Mouse (Mus musculus) MEL (cell line): ENCODE results near the gene Diaph2.

Experiments
- CHD2 ChIP-seq: IDR thresholded peaks from 2 replicates; pipeline ENCODE4 v1.6.1; 2011; ENCODE audit warnings: low read length, improper control_type of control experiment
- CTCF ChIP-seq, 3 experiments: IDR thresholded peaks in 2 of 3; conservative IDR thresholded peaks in 1 of 3; 2 replicates each; pipeline ENCODE4 v1.5.1; 2011 to 2012; ENCODE audit warnings: low read length in 3 of 3, low read depth in 2 of 3, mild to moderate bottlenecking in 2 of 3, improper control_type of control experiment in 1 of 3, inconsistent platforms in 1 of 3, mixed read lengths in 1 of 3, moderate library complexity in 1 of 3; ENCODE audit not compliant: control insufficient read depth in 1 of 3, insufficient read depth in 1 of 3, poor library complexity in 1 of 3, severe bottlenecking in 1 of 3
- EP300 ChIP-seq, 2 experiments: IDR thresholded peaks; 2 replicates each; pipeline ENCODE4 v1.6.1; 2011; ENCODE audit warnings: improper control_type of control experiment in 2 of 2, low read length in 2 of 2, low read depth in 1 of 2, mild to moderate bottlenecking in 1 of 2
- GABPA ChIP-seq: IDR thresholded peaks from 2 replicates; pipeline ENCODE4 v1.6.1; 2012; ENCODE audit warnings: low read depth, mild to moderate bottlenecking, inconsistent platforms, low read length, improper control_type of control experiment, moderate library complexity
- GATA1 ChIP-seq: IDR thresholded peaks from 2 replicates; pipeline ENCODE4 v1.6.1; 2011; ENCODE audit warnings: low read depth, low read length, improper control_type of control experiment
- JUND ChIP-seq: IDR thresholded peaks from 2 replicates; pipeline ENCODE4 v1.6.1; 2011; ENCODE audit warnings: low read depth, mild to moderate bottlenecking, improper control_type of control experiment, low read length
- MAFK ChIP-seq: IDR thresholded peaks from 2 replicates; pipeline ENCODE4 v1.6.1; 2011; ENCODE audit warnings: low read depth, mild to moderate bottlenecking, low read length, improper control_type of control experiment, borderline replicate concordance
- MAZ ChIP-seq: IDR thresholded peaks from 2 replicates; pipeline ENCODE4 v1.6.1; 2012; ENCODE audit warnings: low read depth, mild to moderate bottlenecking, inconsistent platforms, low read length, improper control_type of control experiment
- POLR2A ChIP-seq, 2 experiments: IDR thresholded peaks; 2 replicates each; pipeline ENCODE4 v1.6.1; 2011 to 2012; ENCODE audit warnings: low read length in 2 of 2, mild to moderate bottlenecking in 2 of 2, control low read depth in 1 of 2, improper control_type of control experiment in 1 of 2, low read depth in 1 of 2, moderate library complexity in 1 of 2; ENCODE audit not compliant: control insufficient read depth in 1 of 2, insufficient read depth in 1 of 2, poor library complexity in 1 of 2
- POLR2AphosphoS5 ChIP-seq: IDR thresholded peaks from 2 replicates; pipeline ENCODE4 v1.6.1; 2012; ENCODE audit warnings: low read depth, borderline replicate concordance, mild to moderate bottlenecking, inconsistent platforms, low read length, moderate library complexity, mixed read lengths
- TAL1 ChIP-seq: IDR thresholded peaks from 2 replicates; pipeline ENCODE4 v1.6.1; 2012; ENCODE audit warnings: mild to moderate bottlenecking, inconsistent platforms, low read length, moderate library complexity, mixed read lengths
- UBTF ChIP-seq: IDR thresholded peaks from 2 replicates; pipeline ENCODE4 v1.6.1; 2012; ENCODE audit warnings: low read depth, mild to moderate bottlenecking, inconsistent platforms, low read length, improper control_type of control experiment, moderate library complexity, borderline replicate concordance; ENCODE audit not compliant: insufficient read depth
- USF1 ChIP-seq: IDR thresholded peaks from 2 replicates; pipeline ENCODE4 v1.6.1; 2014; ENCODE audit warnings: low read depth, mild to moderate bottlenecking, inconsistent platforms, low read length, improper control_type of control experiment, moderate library complexity
- ZNF384 ChIP-seq: IDR thresholded peaks from 2 replicates; pipeline ENCODE4 v1.6.1; 2012; ENCODE audit warnings: low read depth, mild to moderate bottlenecking, inconsistent platforms, low read length, improper control_type of control experiment

GRCm38 (mm10) chrX:129749102-129749501, 440 bp upstream of the Diaph2 start:
- TF ChIP-seq CTCF (IDR thresholded peaks at IDR 0.05 in 2 of 3, conservative IDR thresholded peaks at IDR 0.05 in 1 of 3; ENCODE audit: control insufficient read depth in 1 of 3, insufficient read depth in 1 of 3, low read depth in 2 of 3, low read length in 3 of 3, poor library complexity in 1 of 3, severe bottlenecking in 1 of 3) (no peak), POLR2A (IDR thresholded peaks at IDR 0.05; ENCODE audit: control insufficient read depth in 1 of 2, insufficient read depth in 1 of 2, low read depth in 1 of 2, low read length in 2 of 2, poor library complexity in 1 of 2) (no peak), GABPA (no peak), JUND (no peak), EP300 (IDR thresholded peaks at IDR 0.05; ENCODE audit: low read depth in 1 of 2, low read length in 2 of 2) (no peak), MAZ (no peak), USF1 (no peak), UBTF (no peak), MAFK (no peak), POLR2AphosphoS5 (no peak), ZNF384 (no peak), CHD2 (no peak), TAL1 (no peak), GATA1 (no peak)
